Mouse (Mus musculus) brain, embryonic 14.5 days (tissue): ENCODE measurements around the gene Tmcc3.
A peak's percentile ranks its signal among the peaks of the same experiment; 100 is the strongest.

Source experiments
- CTCF ChIP-seq: fragments of 200-500 bp; IDR thresholded peaks from 2 replicates; pipeline ENCODE4 v1.5.1; 2012; ENCODE audit warnings: inconsistent platforms, mild to moderate bottlenecking, moderate library complexity, borderline replicate concordance; ENCODE audit not compliant: insufficient read depth, insufficient read length; ENCODE audit errors: extremely low read depth
- POLR2A ChIP-seq: fragments of 200-500 bp; IDR thresholded peaks from 2 replicates; pipeline ENCODE4 v1.6.1; 2012; ENCODE audit warnings: mild to moderate bottlenecking, inconsistent platforms, borderline replicate concordance; ENCODE audit not compliant: poor library complexity, insufficient read depth, insufficient read length, severe bottlenecking; ENCODE audit errors: extremely low read depth

DNA sequence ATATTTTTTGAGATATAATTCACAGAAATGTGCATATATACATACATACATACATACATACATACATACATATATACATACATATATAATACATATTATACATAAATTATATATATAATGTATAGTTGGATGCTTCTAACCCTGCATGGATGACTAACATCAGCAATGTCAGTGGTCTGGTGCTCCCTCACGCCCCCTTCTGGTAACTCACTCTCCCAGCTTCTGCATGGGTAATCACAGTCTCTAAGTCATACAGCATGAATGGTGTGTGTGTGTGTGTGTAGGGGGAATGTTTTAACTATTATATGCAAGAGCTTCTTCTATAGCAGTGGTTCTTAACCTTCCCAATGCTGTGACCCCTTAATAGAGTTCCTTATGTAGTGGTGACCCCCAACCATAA lies 250.4 kb downstream of the Tmcc3 start:
- TF ChIP-seq CTCF (peak; percentile 48; the same call in 1 of the 2 replicates), POLR2A (no peak)
